Mouse (Mus musculus) layer of hippocampus, adult 9-11 months (tissue): Measurements from ENCODE around the gene Sfta2.
A peak's percentile ranks its signal among the peaks of the same experiment; 100 is the strongest.

Experiments used
- DNase-seq: peaks from one replicate; pipeline ENCODE4 v3.0.0; 2022

Sfta2 gene

DNA sequence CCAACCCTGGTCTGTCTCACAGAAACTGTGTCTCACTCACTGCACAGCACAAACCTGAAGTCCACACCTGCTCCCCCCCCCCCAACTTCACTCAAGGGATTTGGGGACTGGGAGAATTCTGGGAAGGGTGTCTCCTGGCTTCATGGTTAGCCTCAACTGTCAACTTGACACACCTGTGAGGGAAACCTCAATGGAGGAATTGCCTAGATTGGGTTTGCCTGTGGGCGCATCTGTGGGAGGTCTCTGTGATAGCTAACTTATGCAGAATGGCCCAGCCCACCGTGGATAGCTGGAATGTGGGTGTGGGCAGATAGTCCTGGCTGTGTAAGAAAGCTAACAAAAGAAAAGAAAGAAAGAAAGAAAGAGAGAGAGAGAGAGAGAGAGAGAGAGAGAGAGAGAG lies at the start of gene Sfta2:
TSS of gene Sfta2 (plus strand) at position 301 of the 400 bp plus-strand sequence.
- no peak for DNase-seq

- no peak for DNase-seq
These were observed 49.4 kb upstream of the Sfta2 start, which contains the start of gene Cdsn for GRCm38 (mm10) chr17:35551881-35552414. Gene Cdsn, plus strand, starts transcription at chr17:35552128.

- DNase-seq, result no peak
These were observed 47.0 kb upstream of the Sfta2 start for GRCm38 (mm10) chr17:35554321-35554720.

DNA sequence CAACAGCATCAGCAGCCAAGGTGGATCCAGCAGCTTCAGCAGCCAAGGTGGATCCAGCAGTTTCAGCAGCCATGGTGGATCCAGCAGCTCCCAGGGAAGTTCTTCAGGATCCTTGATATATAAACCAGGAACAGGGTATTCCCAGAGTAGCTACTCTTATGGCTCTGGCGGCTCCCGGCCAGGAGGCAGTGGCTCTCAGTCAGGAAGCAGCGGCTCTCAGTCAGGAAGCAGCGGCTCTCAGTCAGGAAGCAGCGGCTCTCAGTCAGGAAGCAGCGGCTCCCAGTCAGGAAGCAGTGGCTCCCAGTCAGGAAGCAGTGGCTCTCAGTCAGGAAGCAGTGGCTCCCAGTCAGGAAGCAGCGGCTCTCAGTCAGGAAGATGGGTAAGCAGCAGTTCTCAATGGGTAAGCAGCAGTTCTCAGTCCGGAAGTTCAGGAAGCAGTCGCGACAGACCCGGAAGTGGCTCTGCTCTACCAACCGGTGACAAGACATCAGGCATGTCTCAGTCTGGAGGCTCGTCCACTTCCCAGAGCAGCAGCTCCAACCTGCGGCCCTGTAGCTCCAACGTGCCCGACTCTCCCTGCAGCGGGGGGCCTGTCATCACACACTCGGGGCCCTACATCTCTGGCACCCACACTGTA lies 46.5 kb upstream of the Sfta2 start:
- DNase-seq, result no peak

GRCm38 (mm10) chr17:35556186-35556765 lies 45.1 kb upstream of the Sfta2 start:
- DNase-seq, result no peak

DNA sequence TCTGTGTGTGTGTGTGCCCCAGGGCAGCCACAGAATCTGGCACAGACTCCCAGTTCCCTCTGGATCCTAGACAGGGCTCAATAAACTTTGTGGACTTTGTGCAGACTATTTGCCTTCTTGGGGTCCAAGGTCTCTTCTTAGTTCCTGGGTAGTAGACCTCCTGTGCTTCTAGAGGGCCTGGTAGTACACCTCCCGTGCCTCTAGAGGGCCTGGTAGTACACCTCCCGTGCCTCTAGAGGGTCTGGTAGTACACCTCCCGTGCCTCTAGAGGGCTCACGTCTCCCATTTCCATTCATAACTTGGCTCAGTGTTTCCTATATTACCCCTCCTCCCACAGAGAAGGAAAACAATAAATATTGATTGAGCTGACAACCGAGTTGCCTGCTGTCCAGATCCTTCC lies 44.5 kb upstream of the Sfta2 start:
- DNase-seq, result no peak

- no peak for DNase-seq
These were observed 44.0 kb upstream of the Sfta2 start for GRCm38 (mm10) chr17:35557351-35557750.

DNA sequence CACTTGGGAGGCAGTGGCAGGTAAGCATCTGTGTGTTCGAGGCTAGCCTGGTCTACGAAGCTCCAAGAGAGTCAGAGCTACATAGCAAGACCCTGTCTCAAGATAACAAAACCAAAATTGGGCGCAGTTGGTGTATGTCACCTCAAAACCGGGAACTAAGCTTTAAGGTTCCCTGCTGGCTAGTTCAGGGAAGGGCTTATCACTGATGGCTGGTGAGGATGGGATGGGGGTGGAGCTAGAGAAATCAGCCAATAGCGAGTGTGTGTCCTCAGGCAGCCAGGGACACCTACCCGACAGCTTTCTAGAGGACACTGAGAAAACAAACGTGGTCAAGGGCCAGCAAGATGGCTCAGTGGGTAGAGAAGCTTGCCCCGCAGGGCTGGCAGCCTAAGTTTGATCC lies 43.1 kb upstream of the Sfta2 start:
- DNase-seq, result no peak

GRCm38 (mm10) chr17:35567150-35567549 lies 34.2 kb upstream of the Sfta2 start, which contains the start of gene 2300002M23Rik:
Gene 2300002M23Rik, plus strand, starts transcription at chr17:35567450.
- DNase-seq, result no peak

DNA sequence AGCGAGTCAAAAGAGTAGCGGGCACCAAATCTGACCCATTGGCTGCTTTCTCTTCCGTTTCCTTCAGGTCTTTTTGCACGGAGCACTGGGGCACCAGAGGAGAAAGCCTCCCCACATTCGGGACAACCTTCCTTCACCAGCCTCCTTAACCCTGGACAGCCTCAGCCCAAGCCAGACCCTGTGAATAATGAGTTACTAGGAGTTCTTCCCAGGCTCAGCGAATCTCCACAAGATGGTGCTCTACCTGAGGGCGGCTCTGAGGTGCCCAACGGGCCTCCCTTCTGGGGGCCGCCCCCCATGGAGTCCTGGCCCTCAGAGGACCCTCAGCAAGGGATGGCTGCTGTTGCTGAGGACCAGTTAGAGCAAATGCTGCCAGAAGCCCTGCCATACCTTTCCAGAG lies 33.6 kb upstream of the Sfta2 start:
- no peak for DNase-seq

DNA sequence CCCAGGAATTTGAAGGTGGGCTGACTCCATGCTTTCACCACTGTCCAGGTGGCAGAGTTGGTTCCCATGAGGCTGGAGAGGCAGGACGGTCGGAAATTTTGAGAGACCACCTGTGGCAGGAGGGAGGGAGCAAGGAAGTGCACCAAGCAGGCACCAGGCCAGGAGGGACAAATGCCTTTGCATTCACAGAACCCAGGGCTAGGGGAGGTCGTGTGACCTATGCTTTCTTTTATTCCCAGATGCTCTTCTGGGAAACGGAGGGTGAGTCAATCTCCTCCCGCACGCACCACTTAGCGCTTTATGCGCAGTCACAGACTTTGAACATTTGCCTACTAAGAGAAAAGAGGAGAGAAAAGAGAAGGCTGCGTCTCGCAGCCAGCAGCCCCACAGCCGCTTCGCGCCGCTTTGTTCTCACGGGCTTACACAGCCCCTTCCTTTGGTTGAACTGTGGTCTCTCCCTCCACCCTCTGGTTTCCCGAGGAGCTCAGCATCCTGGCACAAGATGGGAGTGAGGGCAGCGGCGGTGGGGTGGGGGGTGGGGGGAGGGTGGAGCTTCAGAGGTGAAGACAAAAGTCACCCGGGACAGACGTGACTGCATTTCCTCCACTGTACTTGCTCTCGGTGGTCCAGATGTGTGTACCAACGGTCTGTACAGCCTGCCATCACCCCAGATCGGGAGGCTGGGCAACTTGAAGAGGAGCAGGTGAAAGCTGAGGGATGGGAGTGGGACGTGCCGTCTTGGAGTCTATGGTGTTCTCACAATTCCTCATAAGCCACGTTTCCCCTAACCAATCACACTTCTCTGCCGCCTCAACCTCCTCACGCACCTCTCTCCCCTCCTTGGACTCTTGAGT lies 32.0 kb upstream of the Sfta2 start:
- no peak for DNase-seq

DNA sequence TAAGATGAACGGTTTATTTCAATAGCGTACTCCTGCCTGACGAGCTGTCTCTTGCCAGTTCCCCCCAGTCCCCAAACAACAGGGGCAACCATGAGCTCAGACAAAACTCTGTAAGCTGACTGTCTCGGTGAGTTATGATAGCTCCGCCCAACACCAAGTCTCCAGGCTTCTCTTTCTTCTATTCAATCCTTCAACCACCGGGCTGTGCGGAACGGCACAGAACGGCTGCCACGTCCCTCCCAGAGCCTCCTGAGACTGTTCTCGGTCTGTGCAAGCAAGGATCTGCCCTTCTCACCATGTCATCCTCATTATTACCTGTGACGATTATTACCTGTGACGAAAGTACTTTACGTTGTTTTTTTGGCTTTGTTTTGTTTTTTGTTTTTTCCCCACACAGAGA lies 30.5 kb upstream of the Sfta2 start:
- no peak for DNase-seq

GRCm38 (mm10) chr17:35571477-35571876 lies 29.9 kb upstream of the Sfta2 start:
- no peak for DNase-seq

DNA sequence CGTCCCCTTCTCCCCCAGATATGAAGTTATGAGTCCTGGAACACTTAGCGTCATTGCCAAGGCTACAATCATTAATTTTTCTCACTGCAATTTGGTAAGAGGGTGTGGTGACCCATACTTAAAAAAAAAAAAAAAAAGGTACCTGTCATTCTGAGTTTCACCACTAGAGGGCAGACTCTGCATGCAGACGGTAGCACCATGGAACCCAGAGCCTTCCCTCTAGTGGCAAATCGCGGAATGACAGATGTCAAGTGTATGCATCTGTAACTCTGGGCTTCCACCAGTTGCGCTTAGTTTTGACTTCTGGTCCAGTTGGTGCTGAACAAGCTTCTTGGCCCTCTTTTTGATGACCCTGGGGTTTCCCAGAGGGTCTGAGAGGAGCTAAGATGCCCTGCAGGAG lies 23.1 kb upstream of the Sfta2 start:
- DNase-seq, result peak; percentile 55

- no peak for DNase-seq
These were observed 18.4 kb upstream of the Sfta2 start for GRCm38 (mm10) chr17:35582900-35583299.

DNA sequence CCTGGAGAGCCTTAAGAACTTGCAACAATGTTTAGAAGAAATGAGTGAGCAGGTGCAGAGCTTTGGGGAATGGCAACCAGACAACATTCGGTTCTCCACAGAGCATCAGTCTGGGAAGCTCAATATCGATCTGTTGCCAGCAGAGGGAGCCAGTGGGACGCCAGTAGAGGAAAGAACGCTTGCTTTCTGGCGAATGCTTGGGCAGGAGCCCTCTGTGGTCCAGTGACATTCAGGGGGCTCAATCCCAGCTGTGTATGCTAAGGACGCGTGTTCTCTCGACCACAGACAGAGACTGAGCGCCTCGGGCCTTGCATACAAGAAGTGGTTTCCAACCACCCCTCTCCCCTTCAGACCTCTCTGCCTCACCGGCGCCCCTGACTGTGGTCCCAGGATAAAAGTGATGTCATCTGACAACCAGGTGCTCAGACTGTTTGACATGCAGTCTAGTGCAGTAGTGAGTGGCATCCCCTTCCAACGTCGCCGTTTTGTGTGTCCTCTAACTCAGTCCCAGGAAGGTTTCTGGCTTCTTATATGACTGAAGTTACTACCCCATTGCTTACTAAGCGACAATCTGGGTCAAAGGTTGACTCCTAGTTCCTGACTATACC lies 16.9 kb upstream of the Sfta2 start:
- DNase-seq, result peak; percentile 77

- DNase-seq, result no peak
These were observed 14.1 kb upstream of the Sfta2 start for GRCm38 (mm10) chr17:35587291-35587690.

GRCm38 (mm10) chr17:35588387-35588786 lies 13.0 kb upstream of the Sfta2 start:
- DNase-seq, result no peak

DNA sequence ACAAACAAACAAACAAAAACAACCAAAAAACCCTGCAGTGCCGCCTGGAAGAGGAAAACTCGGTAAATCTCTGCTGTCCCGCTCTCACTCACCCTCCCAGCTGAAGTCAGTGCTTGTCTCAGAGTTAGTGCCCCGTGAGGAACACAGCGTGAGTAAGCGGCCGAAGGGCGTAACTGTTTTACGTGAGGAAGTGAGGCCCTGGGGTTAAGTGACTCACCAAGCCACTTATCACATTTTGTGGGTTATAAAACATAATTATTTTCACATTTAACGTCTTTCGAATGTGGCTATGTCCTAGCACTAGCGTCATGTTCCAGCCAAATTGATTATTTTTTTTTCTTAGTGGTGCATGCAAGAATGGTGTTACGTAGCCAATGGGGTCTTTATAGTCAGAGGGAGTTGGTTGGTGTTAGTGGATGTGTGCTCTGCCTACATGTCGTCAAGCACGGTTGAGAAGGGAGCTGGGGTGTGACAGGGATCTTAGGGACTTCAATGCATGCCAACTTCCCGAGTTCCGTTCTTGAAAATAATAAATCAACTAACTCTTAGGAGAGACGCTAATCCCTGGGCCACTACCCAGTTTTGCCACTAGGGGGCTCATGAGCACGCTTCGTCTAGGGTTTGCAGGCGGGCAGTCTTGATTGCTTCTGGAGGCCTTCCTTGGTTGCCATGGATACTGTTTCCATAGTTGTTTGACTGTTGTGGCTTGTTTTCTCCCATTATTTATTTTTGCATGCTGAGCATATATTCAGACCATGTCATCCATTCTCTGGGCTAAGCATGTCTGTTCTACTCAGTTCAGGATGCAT lies 10.7 kb upstream of the Sfta2 start:
- DNase-seq, result peak; percentile 64

- no peak for DNase-seq
These were observed 10.2 kb upstream of the Sfta2 start for GRCm38 (mm10) chr17:35591219-35591578.

DNA sequence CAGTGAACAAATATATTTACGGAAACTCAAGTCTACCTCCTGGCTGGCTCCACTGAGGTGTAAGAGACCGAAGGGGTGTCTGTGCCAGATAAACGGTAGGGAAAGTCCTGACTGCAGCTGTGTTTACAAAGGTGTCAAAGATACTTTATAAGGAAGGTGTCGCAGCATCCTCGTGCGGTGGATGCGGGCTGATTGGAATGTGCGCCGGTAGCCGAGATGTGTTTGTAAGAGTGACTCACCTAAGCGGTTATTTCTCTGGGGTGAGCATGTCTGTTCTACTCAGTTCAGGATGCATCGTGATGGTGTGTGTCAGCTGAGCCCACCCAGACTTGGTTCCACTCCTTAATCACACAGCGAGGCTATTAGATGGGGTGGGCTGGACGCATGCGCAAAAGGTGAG lies 9.6 kb upstream of the Sfta2 start:
- no peak for DNase-seq

DNA sequence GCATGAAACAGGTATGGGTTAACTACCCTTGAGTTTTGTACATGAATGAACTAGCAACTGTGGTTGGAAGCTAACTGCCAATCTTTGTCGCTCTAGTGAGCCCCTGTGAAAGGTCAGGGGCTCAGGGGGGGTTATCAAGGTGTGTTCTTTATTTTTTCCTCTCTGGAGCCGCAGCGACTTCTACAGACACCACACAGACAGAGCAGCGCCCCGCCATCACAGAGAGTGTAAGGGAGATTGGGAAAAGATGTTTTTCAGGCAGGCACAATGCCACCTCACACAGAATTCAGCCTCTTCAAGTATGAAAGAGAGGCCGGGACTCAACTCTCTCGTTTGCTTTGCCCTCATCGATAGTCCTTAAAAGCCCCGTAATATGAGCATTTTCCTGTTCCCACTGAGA lies 9.2 kb upstream of the Sfta2 start:
- no peak for DNase-seq
